Mouse (Mus musculus) heart, postnatal 0 days (tissue): Measurements from ENCODE around the gene Tmem132b.

Source experiments
- CTCF ChIP-seq: IDR thresholded peaks from 2 replicates; pipeline ENCODE4 v1.5.1; 2016; ENCODE audit warnings: antibody characterized with exemption, control low read depth, low read depth
- EP300 ChIP-seq: IDR thresholded peaks from 2 replicates; pipeline ENCODE4 v1.6.1; 2016; ENCODE audit warnings: antibody characterized with exemption, low read depth

GRCm38 (mm10) chr5:125634666-125635065 lies 103.1 kb downstream of the Tmem132b start:
- TF ChIP-seq EP300 (no peak), CTCF (no peak)
